Mouse (Mus musculus) naive thymus-derived CD4-positive, alpha-beta T cell, adult 2 months (primary cell): ENCODE measurements around the gene Nkx2-3.

Experiments
- DNase-seq: peaks from one replicate; pipeline ENCODE4 v3.0.0-alpha.2; 2011; ENCODE audit warnings: low read depth

Nkx2-3 gene

GRCm38 (mm10) chr19:43619916-43620479, 7.9 kb downstream of the Nkx2-3 start:
- no peak for DNase-seq

- DNase-seq: peak; percentile 70
Observed at GRCm38 (mm10) chr19:43623913-43624312, 11.8 kb downstream of the Nkx2-3 start.

GRCm38 (mm10) chr19:43626160-43626559, 14.0 kb downstream of the Nkx2-3 start:
- DNase-seq: no peak

- no peak for DNase-seq
Observed at GRCm38 (mm10) chr19:43627345-43627744, 15.2 kb downstream of the Nkx2-3 start.

- DNase-seq: no peak
Observed at GRCm38 (mm10) chr19:43629088-43629487, 17.0 kb downstream of the Nkx2-3 start.

GRCm38 (mm10) chr19:43630466-43631251, 18.5 kb downstream of the Nkx2-3 start:
- DNase-seq: peak; percentile 88

- no peak for DNase-seq
Observed at GRCm38 (mm10) chr19:43641833-43642232, 29.7 kb downstream of the Nkx2-3 start.

- DNase-seq: no peak
Observed at GRCm38 (mm10) chr19:43642843-43643242, 30.7 kb downstream of the Nkx2-3 start.

GRCm38 (mm10) chr19:43645508-43645907, 33.4 kb downstream of the Nkx2-3 start:
- no peak for DNase-seq

GRCm38 (mm10) chr19:43646852-43647251, 34.7 kb downstream of the Nkx2-3 start:
- no peak for DNase-seq

- DNase-seq: no peak
Observed at GRCm38 (mm10) chr19:43647261-43647660, 35.1 kb downstream of the Nkx2-3 start.

- DNase-seq: no peak
Observed at GRCm38 (mm10) chr19:43648343-43648742, 36.2 kb downstream of the Nkx2-3 start.

- no peak for DNase-seq
Observed at GRCm38 (mm10) chr19:43651241-43651785, 39.2 kb downstream of the Nkx2-3 start.

- DNase-seq: peak; percentile 71
Observed at GRCm38 (mm10) chr19:43655735-43656492, 43.8 kb downstream of the Nkx2-3 start.

- no peak for DNase-seq
Observed at GRCm38 (mm10) chr19:43659632-43660031, 47.5 kb downstream of the Nkx2-3 start.

GRCm38 (mm10) chr19:43660774-43661173, 48.6 kb downstream of the Nkx2-3 start:
- DNase-seq: no peak

- DNase-seq: no peak
Observed at GRCm38 (mm10) chr19:43662176-43662967, 50.2 kb downstream of the Nkx2-3 start.

- DNase-seq: no peak
Observed at GRCm38 (mm10) chr19:43663471-43663870, 51.3 kb downstream of the Nkx2-3 start.
